Mouse (Mus musculus) spleen, postnatal 0 days (tissue): Measurements from ENCODE around the gene Swsap1. TPM values are rescaled to one million over a fixed set of nuclear protein-coding genes. Genes with fewer than 3 reads are reported as not detected.

Source experiments
- polyA plus RNA-seq: library from polyadenylated mRNA; unstranded; fragments of >200 nt; fragmentation: Nextera tagmentation; extraction: Ambion mirVana; gene quantifications from 2 replicates; pipeline ENCODE4 v1.2.1, GENCODE M21; 2015

Gene Swsap1
- polyA plus RNA-seq: 2.3 and 2.8 TPM in 2 replicates

GRCm38 (mm10) chr9:21955570-21956281, at the start of gene Swsap1:
Gene Swsap1, plus strand, starts transcription at chr9:21955755.

GRCm38 (mm10) chr9:21918035-21918592, 37.4 kb upstream of the Swsap1 start, which contains the start of gene Rab3d:
Gene Rab3d, minus strand, starts transcription at chr9:21918192.

GRCm38 (mm10) chr9:21927208-21927753, 28.3 kb upstream of the Swsap1 start, which contains the start of the genes Ccdc159 and Tmem205:
Gene Ccdc159, plus strand, starts transcription at chr9:21927471.
Gene Tmem205, minus strand, starts transcription at chr9:21927556.

DNA sequence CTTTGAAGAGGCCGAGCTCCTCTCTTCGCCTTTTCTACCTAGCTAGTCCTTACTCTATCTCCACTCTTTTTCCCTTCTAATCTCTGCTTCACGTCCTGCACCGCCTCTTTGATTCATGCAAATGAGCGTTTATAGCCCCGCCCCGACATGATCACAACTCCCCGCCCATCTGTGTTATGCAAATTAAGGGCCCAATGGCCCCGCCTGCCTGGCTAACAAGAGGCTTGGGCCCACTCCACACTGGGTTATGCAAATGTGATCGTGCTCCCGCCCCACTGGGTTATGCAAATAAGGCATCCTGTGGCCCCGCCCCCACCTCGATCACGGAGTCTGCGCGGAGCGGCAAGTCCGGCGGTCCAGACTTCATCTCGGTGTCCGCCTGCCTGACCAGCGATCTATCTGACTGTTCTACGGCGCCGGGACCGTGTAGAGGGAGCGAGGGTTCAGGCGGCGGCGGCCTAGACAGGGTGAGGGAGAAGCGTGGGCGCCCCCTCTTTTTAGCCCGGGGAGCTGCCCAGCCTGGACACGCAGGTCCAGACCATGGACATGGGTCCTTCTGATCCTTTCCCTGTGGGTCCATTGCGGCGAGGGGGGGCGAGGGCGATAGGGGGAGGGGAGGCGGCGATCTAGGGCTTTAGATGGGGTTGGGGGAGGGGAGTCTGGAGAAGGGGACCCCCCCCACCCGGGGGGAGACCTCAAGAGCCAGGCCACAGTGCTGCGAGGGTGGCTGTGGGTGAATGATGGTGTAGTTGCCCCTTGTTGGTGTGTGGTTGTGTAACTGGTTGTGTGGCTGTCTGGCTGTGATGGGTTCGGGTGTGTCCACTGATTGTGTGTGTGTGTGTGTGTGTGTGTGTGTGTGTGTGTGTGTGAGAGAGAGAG, 18.6 kb upstream of the Swsap1 start, which contains the start of gene Plppr2:
Plppr2 (plus strand) TSS at position 342 of the 879 bp plus-strand sequence.

GRCm38 (mm10) chr9:21963417-21963816, 7.9 kb downstream of the Swsap1 start, which contains the start of gene Epor:
Gene Epor, minus strand, starts transcription at chr9:21963506.

DNA sequence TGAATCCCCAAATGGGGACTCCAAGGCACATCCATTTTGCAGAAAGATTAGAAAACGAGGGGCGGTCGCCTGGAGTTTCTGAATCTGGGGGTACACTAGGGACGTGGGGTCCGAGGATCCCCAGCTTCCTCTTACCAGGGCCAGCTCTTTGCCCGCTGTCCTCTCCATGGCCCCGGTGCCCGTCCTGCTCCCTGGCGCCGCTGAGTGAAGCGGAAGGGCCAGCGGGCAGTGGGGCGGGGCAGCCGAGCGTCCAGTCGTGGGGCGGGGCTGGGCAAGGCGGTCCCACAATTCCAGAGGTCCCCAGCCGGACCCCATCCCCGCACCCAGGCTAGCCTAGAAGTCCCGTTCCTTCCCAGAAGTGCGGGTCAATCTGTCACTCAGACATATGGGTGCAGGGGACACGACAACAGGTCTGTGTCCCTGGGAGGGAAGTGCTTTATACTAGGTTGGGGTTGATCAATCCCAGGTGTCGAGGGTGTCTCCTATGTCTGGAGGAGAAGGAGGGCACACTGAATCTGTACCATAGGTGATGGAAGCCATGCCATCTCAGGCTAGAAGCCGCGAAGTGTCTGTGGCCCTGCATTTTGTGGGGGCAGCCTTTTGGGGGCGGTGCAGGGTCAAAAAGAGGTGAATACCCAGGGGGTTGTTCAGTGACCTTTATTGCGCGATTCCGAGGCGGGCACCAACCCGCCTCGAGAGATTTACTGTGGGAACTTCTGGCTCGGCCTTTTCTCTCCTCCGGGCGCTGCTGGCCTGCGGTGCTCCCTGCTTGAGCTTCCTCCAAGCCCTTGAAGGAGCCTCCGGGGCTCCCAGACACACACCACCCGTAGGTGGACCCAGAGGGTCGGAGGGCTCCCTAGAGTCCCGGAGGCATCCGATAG, 33.9 kb downstream of the Swsap1 start, which contains the start of gene Rgl3:
Rgl3 (minus strand) TSS at position 217 of the 881 bp plus-strand sequence.

GRCm38 (mm10) chr9:22002194-22003162, 46.9 kb downstream of the Swsap1 start, which contains the start of the genes Ccdc151 and Prkcsh:
Gene Ccdc151, minus strand, starts transcription at chr9:22002634.
Gene Prkcsh, plus strand, starts transcription at chr9:22002806.

Other genes starting within 250 kb of the Swsap1 start
- 5.2 and 5.3 TPM in 2 replicates for gene Ldlr, start 232.3 kb upstream of the Swsap1 start, polyA plus RNA-seq
- gene Spc24, start 195.5 kb upstream of the Swsap1 start, polyA plus RNA-seq: 108 and 118 TPM in 2 replicates
- gene Kank2, start 157.0 kb upstream of the Swsap1 start, polyA plus RNA-seq: 4.1 and 4.5 TPM in 2 replicates
- 0.61 and 0.66 TPM in 2 replicates for gene Angptl8, start 120.2 kb upstream of the Swsap1 start, polyA plus RNA-seq
- 9.2 and 13.3 TPM in 2 replicates for gene Dock6, start 103.1 kb upstream of the Swsap1 start, polyA plus RNA-seq
- 11.6 and 16.2 TPM in 2 replicates for gene Rab3d, start 37.6 kb upstream of the Swsap1 start, polyA plus RNA-seq
- 0.63 and 0.84 TPM in 2 replicates for gene Ccdc159, start 28.3 kb upstream of the Swsap1 start, polyA plus RNA-seq
- gene Tmem205, start 28.2 kb upstream of the Swsap1 start, polyA plus RNA-seq: 16.7 and 22.4 TPM in 2 replicates
- gene Plppr2, start 18.7 kb upstream of the Swsap1 start, polyA plus RNA-seq: 1.1 and 1.4 TPM in 2 replicates
- gene Epor, start 7.8 kb downstream of the Swsap1 start, polyA plus RNA-seq: 121 and 135 TPM in 2 replicates
- gene Rgl3, start 33.7 kb downstream of the Swsap1 start, polyA plus RNA-seq: 0.96 and 1.5 TPM in 2 replicates
- 0.06 and 0.17 TPM in 2 replicates for gene Ccdc151, start 46.9 kb downstream of the Swsap1 start, polyA plus RNA-seq
- gene Prkcsh, start 47.1 kb downstream of the Swsap1 start, polyA plus RNA-seq: 34.2 and 36.2 TPM in 2 replicates
- gene Elavl3, start 96.3 kb downstream of the Swsap1 start, polyA plus RNA-seq: not detected in 2 replicates
- gene Gm49318, start 115.5 kb downstream of the Swsap1 start, polyA plus RNA-seq: not detected in 2 replicates
- 5.9 and 6.2 TPM in 2 replicates for gene Zfp653, start 115.6 kb downstream of the Swsap1 start, polyA plus RNA-seq
- gene Ecsit, start 129.7 kb downstream of the Swsap1 start, polyA plus RNA-seq: 19.5 and 20.0 TPM in 2 replicates
- 9.1 and 14.5 TPM in 2 replicates for gene Cnn1, start 143.5 kb downstream of the Swsap1 start, polyA plus RNA-seq
- 117 and 126 TPM in 2 replicates for gene Elof1, start 161.4 kb downstream of the Swsap1 start, polyA plus RNA-seq
- 122 and 146 TPM in 2 replicates for gene Acp5, start 180.0 kb downstream of the Swsap1 start, polyA plus RNA-seq
- gene Pigyl, start 201.1 kb downstream of the Swsap1 start, polyA plus RNA-seq: 55.6 and 55.8 TPM in 2 replicates
- 0.07 TPM in 1 of 2 replicates, not detected in the other for gene Zfp872, start 232.3 kb downstream of the Swsap1 start, polyA plus RNA-seq